Mouse (Mus musculus) bone marrow, adult 2 months (tissue): ENCODE measurements around the gene Ippk. TPM values are rescaled to one million over a fixed set of nuclear protein-coding genes. Genes with fewer than 3 reads are reported as not detected.

ENCODE experiments used
- H3K27ac ChIP-seq: fragments of 200-500 bp; 2 replicates; pipeline ENCODE4 v1.5.1; 2012; ENCODE audit warnings: low read depth, mild to moderate bottlenecking, control low read depth, inconsistent platforms, low read length; ENCODE audit not compliant: control insufficient read depth, poor library complexity, insufficient read depth
- H3K4me1 ChIP-seq: fragments of 200-500 bp; 2 replicates; pipeline ENCODE4 v1.6.1; 2011; ENCODE audit warnings: low read length; ENCODE audit not compliant: control insufficient read depth, insufficient read depth
- H3K4me3 ChIP-seq: fragments of 200-500 bp; replicated peaks from 2 replicates; pipeline ENCODE3; 2011; ENCODE audit warnings: mild to moderate bottlenecking, low read depth, low read length, control low read depth; ENCODE audit not compliant: control insufficient read depth
- CTCF ChIP-seq: fragments of 200-500 bp; IDR thresholded peaks from 2 replicates; pipeline ENCODE4 v1.5.1; 2011; ENCODE audit warnings: low read length, control low read depth; ENCODE audit not compliant: control insufficient read depth, insufficient read depth
- POLR2A ChIP-seq: fragments of 200-500 bp; IDR thresholded peaks from 2 replicates; pipeline ENCODE4 v1.6.1; 2011; ENCODE audit warnings: low read depth, mild to moderate bottlenecking, control low read depth, low read length, borderline replicate concordance; ENCODE audit not compliant: control insufficient read depth
- WGBS: fragments of 180-500 bp; shearing (Covaris S2); methylation state at CpG from one replicate; pipeline ENCODE4 v1.1.7; 2018; 5-methylcytosine and 5-hydroxymethylcytosine counted together
- polyA plus RNA-seq: library from polyadenylated mRNA; stranded (reverse); fragments of >200 nt; gene quantifications from 2 replicates; pipeline ENCODE4 v1.2.4, GENCODE M21; 2011; ENCODE audit warnings: low replicate concordance; ENCODE audit not compliant: missing spikeins, insufficient read depth, insufficient read length

Gene Ippk
- polyA plus RNA-seq, 1 experiment: 4.4 TPM

GRCm38 (mm10) chr13:49436170-49436569 lies 15.1 kb downstream of the Ippk start:
- TF ChIP-seq CTCF (no peak), POLR2A (no peak)
- 79% methylated on average over 4 of the region's 4 CpGs for WGBS
- no peaks in the 10 kb centered on the region; the same call in 1 of the 2 replicates for H3K4me1 ChIP-seq
- no peak overlapping the region for H3K4me3 ChIP-seq
- no peak overlapping the region for H3K27ac ChIP-seq

GRCm38 (mm10) chr13:49444451-49444850 lies 23.4 kb downstream of the Ippk start:
- Histone ChIP-seq H3K27ac (no peak overlapping the region), H3K4me1 (no peaks in the 10 kb centered on the region), H3K4me3 (no peak overlapping the region)
- 91% methylated on average over 6 of the region's 6 CpGs for WGBS
- no peak for TF ChIP-seq POLR2A
- TF ChIP-seq CTCF: no peak

GRCm38 (mm10) chr13:49449318-49449749 lies 28.3 kb downstream of the Ippk start:
- 30% methylated on average over 5 of the region's 5 CpGs for WGBS
- TF ChIP-seq CTCF (peak; percentile 96), POLR2A (no peak)
- no peak overlapping the region for H3K27ac ChIP-seq
- H3K4me1 ChIP-seq: no peaks in the 10 kb centered on the region
- H3K4me3 ChIP-seq: no peak overlapping the region

- H3K4me3 ChIP-seq: no peak overlapping the region
- WGBS: 61% methylated on average over 4 of the region's 4 CpGs
- TF ChIP-seq POLR2A (no peak), CTCF (no peak)
- no peaks in the 10 kb centered on the region; the same call in 1 of the 2 replicates for H3K4me1 ChIP-seq
- no peak overlapping the region for H3K27ac ChIP-seq
These were observed 39.2 kb downstream of the Ippk start for GRCm38 (mm10) chr13:49460276-49460675.

- H3K4me1 ChIP-seq: no peaks in the 10 kb centered on the region; the same call in 1 of the 2 replicates
- WGBS: 83% methylated on average over 5 of the region's 5 CpGs
- no peak overlapping the region for H3K4me3 ChIP-seq
- H3K27ac ChIP-seq: no peak overlapping the region
- TF ChIP-seq CTCF (no peak), POLR2A (no peak)
These were observed 39.8 kb downstream of the Ippk start for GRCm38 (mm10) chr13:49460692-49461414.

GRCm38 (mm10) chr13:49461458-49462132 lies 40.5 kb downstream of the Ippk start:
- no peak overlapping the region for H3K4me3 ChIP-seq
- WGBS: 90% methylated on average over 15 of the region's 15 CpGs
- H3K4me1 ChIP-seq: no peaks in the 10 kb centered on the region; the same call in 1 of the 2 replicates
- TF ChIP-seq CTCF: no peak
- TF ChIP-seq POLR2A: no peak
- no peak overlapping the region for H3K27ac ChIP-seq

GRCm38 (mm10) chr13:49462921-49463320 lies 41.9 kb downstream of the Ippk start:
- no peak overlapping the region for H3K4me3 ChIP-seq
- no peak overlapping the region for H3K27ac ChIP-seq
- TF ChIP-seq POLR2A: no peak
- TF ChIP-seq CTCF: no peak
- H3K4me1 ChIP-seq: no peaks in the 10 kb centered on the region; the same call in 1 of the 2 replicates
- WGBS: 94% methylated on average over 2 of the region's 2 CpGs

- H3K4me1 ChIP-seq: no peaks in the 10 kb centered on the region
- H3K27ac ChIP-seq: no peak overlapping the region
- no peak overlapping the region for H3K4me3 ChIP-seq
- 78% methylated on average over 4 of the region's 4 CpGs for WGBS
- no peak for TF ChIP-seq POLR2A
- no peak for TF ChIP-seq CTCF
These were observed 44.8 kb downstream of the Ippk start for GRCm38 (mm10) chr13:49465875-49466274.
